Mouse (Mus musculus): ENCODE data around the gene Cd37. TPM values are rescaled to one million over a fixed set of nuclear protein-coding genes. Genes with fewer than 3 reads are reported as not detected.

Cd37 gene
- total and polyA plus RNA-seq, 2 experiments from 2014 or later = 1.5 to 1.7 TPM

DNA sequence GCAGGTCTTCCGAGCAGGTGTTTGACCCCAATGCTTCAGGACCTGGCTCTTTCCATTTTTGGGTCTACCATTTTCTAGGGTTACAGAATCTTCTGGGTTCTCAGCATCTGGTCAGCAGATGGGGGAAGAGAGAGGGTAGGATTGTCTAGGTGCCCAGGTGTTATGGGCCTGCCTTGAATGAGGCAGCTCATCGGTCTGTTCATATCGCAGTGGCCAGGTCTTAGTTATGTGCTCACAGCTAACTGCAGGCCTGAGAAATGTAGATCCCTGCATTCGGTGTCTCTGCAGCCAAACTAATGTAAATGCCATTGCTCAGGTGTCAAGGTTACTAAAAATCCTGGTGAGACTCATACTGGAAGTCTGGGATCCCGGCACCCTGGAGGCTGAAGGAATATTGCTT is 12.5 kb downstream of the Cd37 start:
- 95% methylated on average over 5 of the region's 5 CpGs for WGBS
- no peak overlapping the region for H3K27ac ChIP-seq (ENCODE audit: low read depth, low read length)
- no peak overlapping the region for H3K9ac ChIP-seq (replicated peaks; ENCODE audit: low read length, poor library complexity, severe bottlenecking)
- TF ChIP-seq CTCF (IDR thresholded peaks at IDR 0.05) = no peak
- H3K4me2 ChIP-seq (ENCODE audit: low read depth, low read length, poor library complexity, severe bottlenecking) = no peak overlapping the region
- no peak for ATAC-seq (ENCODE audit: low FRiP score)
- no peak for DNase-seq (ENCODE audit: low spot score)
- no peak overlapping the region for H3K4me3 ChIP-seq (ENCODE audit: low read depth, low read length)
- H3K36me3 ChIP-seq (ENCODE audit: insufficient read depth, low read length) = no peaks in the 10 kb centered on the region
- H3K27me3 ChIP-seq (ENCODE audit: insufficient read depth, low read length) = no peaks in the 10 kb centered on the region
- no peaks in the 10 kb centered on the region for H3K4me1 ChIP-seq (ENCODE audit: insufficient read depth, low read length)
- H3K9me3 ChIP-seq (ENCODE audit: low read length) = no peaks in the 10 kb centered on the region

DNA sequence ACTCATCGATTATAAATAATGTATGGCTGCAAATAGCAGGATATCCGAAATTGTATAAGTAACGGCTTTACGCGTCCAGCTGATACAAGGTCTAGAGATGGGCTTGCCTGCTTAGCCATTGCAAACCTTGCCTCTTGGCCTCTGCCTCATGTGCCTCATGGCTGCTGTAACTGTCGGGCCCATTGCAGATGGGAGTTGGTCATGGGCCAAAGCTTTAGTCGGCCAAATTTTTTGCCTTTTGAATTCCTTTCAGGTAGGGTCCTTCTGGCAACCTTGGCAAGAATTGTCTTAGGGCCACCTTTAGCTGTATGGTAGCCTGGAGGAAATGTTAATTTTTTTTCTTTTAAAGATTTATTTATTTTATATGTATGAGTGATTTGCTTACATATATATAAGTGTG is 14.1 kb downstream of the Cd37 start:
- TF ChIP-seq CTCF (IDR thresholded peaks at IDR 0.05) = no peak
- Histone ChIP-seq H3K9me3 (ENCODE audit: low read length) (no peaks in the 10 kb centered on the region), H3K36me3 (ENCODE audit: insufficient read depth, low read length) (no peaks in the 10 kb centered on the region), H3K27me3 (ENCODE audit: insufficient read depth, low read length) (no peaks in the 10 kb centered on the region), H3K4me1 (ENCODE audit: insufficient read depth, low read length) (no peaks in the 10 kb centered on the region), H3K9ac (replicated peaks; ENCODE audit: low read length, poor library complexity, severe bottlenecking) (no peak overlapping the region), H3K4me3 (ENCODE audit: low read depth, low read length) (no peak overlapping the region), H3K27ac (ENCODE audit: low read depth, low read length) (no peak overlapping the region), H3K4me2 (ENCODE audit: low read depth, low read length, poor library complexity, severe bottlenecking) (no peak overlapping the region)
- ATAC-seq (ENCODE audit: low FRiP score) = no peak
- 87% methylated on average over 7 of the region's 7 CpGs for WGBS
- DNase-seq (ENCODE audit: low spot score) = no peak

- no peak overlapping the region for H3K9ac ChIP-seq (replicated peaks; ENCODE audit: low read length, poor library complexity, severe bottlenecking)
- no peak overlapping the region for H3K4me2 ChIP-seq (ENCODE audit: low read depth, low read length, poor library complexity, severe bottlenecking)
- DNase-seq (ENCODE audit: low spot score) (no peak), ATAC-seq (ENCODE audit: low FRiP score) (no peak)
- no peaks in the 10 kb centered on the region for H3K36me3 ChIP-seq (ENCODE audit: insufficient read depth, low read length)
- no peak overlapping the region for H3K4me3 ChIP-seq (ENCODE audit: low read depth, low read length)
- no peak for TF ChIP-seq CTCF (IDR thresholded peaks at IDR 0.05)
- H3K27ac ChIP-seq (ENCODE audit: low read depth, low read length) = no peak overlapping the region
- WGBS = 87% methylated on average over 2 of the region's 2 CpGs
- H3K9me3 ChIP-seq (ENCODE audit: low read length) = no peaks in the 10 kb centered on the region
- no peaks in the 10 kb centered on the region for H3K27me3 ChIP-seq (ENCODE audit: insufficient read depth, low read length)
- no peaks in the 10 kb centered on the region for H3K4me1 ChIP-seq (ENCODE audit: insufficient read depth, low read length)
Measured at GRCm38 (mm10) chr7:45221680-45222079, 17.2 kb downstream of the Cd37 start.

- 6% methylated on average over 12 of the region's 13 CpGs for WGBS
- Histone ChIP-seq H3K4me3 (ENCODE audit: low read depth, low read length) (peak overlapping the region; percentile 42), H3K27me3 (ENCODE audit: insufficient read depth, low read length) (peaks cover 7% of the 10 kb centered on the region; the same call in 1 of the 2 replicates), H3K4me1 (ENCODE audit: insufficient read depth, low read length) (peaks cover 5% of the 10 kb centered on the region; the same call in 1 of the 2 replicates), H3K9ac (replicated peaks; ENCODE audit: low read length, poor library complexity, severe bottlenecking) (peak overlapping the region; percentile 54; the same call in 1 of the 2 replicates), H3K9me3 (ENCODE audit: low read length) (no peaks in the 10 kb centered on the region), H3K27ac (ENCODE audit: low read depth, low read length) (peak overlapping the region; percentile 57; the same call in 1 of the 2 replicates), H3K36me3 (ENCODE audit: insufficient read depth, low read length) (no peaks in the 10 kb centered on the region), H3K4me2 (ENCODE audit: low read depth, low read length, poor library complexity, severe bottlenecking) (peak overlapping the region; percentile 67)
- peak; percentile 72 for ATAC-seq (ENCODE audit: low FRiP score)
- peak; percentile 85 for DNase-seq (ENCODE audit: low spot score)
- TF ChIP-seq CTCF (IDR thresholded peaks at IDR 0.05) = no peak
Measured at GRCm38 (mm10) chr7:45216442-45217183, 22.3 kb downstream of the Cd37 start.

- 1% methylated on average over 54 of the region's 55 CpGs for WGBS
Measured at GRCm38 (mm10) chr7:45215673-45216441, 23.1 kb downstream of the Cd37 start, which contains the start of gene Tead2. Gene Tead2, plus strand, starts transcription at chr7:45215753.

More at GRCm38 (mm10) chr7:45215673-45216441, 23.1 kb downstream of the Cd37 start, which contains the start of gene Tead2:
- peak within 1 kb of the TSS; percentile 42 for H3K4me3 ChIP-seq (ENCODE audit: low read depth, low read length)
- DNase-seq (ENCODE audit: low spot score) (peak; percentile 12), ATAC-seq (ENCODE audit: low FRiP score) (peak; percentile 42)
- TF ChIP-seq CTCF (IDR thresholded peaks at IDR 0.05) = no peak
- H3K36me3 ChIP-seq (ENCODE audit: insufficient read depth, low read length) = no peaks in the 10 kb centered on the region
- peak within 1 kb of the TSS; percentile 67 for H3K4me2 ChIP-seq (ENCODE audit: low read depth, low read length, poor library complexity, severe bottlenecking)
- peaks cover 5% of the 10 kb centered on the region; the same call in 1 of the 2 replicates for H3K4me1 ChIP-seq (ENCODE audit: insufficient read depth, low read length)
- peak within 1 kb of the TSS; percentile 57; the same call in 1 of the 2 replicates for H3K27ac ChIP-seq (ENCODE audit: low read depth, low read length)
- H3K9ac ChIP-seq (replicated peaks; ENCODE audit: low read length, poor library complexity, severe bottlenecking) = peak within 1 kb of the TSS; percentile 54
- no peaks in the 10 kb centered on the region for H3K9me3 ChIP-seq (ENCODE audit: low read length)
- H3K27me3 ChIP-seq (ENCODE audit: insufficient read depth, low read length) = peaks cover 7% of the 10 kb centered on the region; the same call in 1 of the 2 replicates
